Mouse (Mus musculus) forebrain, embryonic 15.5 days (tissue): ENCODE data around the gene Zdhhc13. TPM values are rescaled to one million over a fixed set of nuclear protein-coding genes. Genes with fewer than 3 reads are reported as not detected.

Experiments
- ATAC-seq: fragments of 200-750 bp; cut with Nextera tagmentation; replicated peaks from 2 replicates; pipeline ENCODE4 v1.8.0; 2017; ENCODE audit warnings: mild to moderate bottlenecking, moderate TSS enrichment, moderate library complexity
- H3K27ac ChIP-seq: fragments of 300-500 bp; sonication (generic); replicated peaks from 2 replicates; pipeline ENCODE4 v1.5.1; 2015; ENCODE audit warnings: mild to moderate bottlenecking, inconsistent platforms
- H3K27me3 ChIP-seq: fragments of 300-500 bp; sonication (generic); 2 replicates; pipeline ENCODE4 v1.6.1; 2015; ENCODE audit warnings: inconsistent platforms
- H3K36me3 ChIP-seq: fragments of 300-500 bp; sonication (generic); 2 replicates; pipeline ENCODE4 v1.6.1; 2015; ENCODE audit warnings: mild to moderate bottlenecking, inconsistent platforms
- H3K4me1 ChIP-seq: fragments of 300-500 bp; sonication (generic); 2 replicates; pipeline ENCODE4 v1.6.1; 2015; ENCODE audit warnings: inconsistent platforms
- H3K4me2 ChIP-seq: fragments of 300-500 bp; sonication (generic); replicated peaks from 2 replicates; pipeline ENCODE4 v1.6.1; 2015; ENCODE audit warnings: mild to moderate bottlenecking, inconsistent platforms
- H3K4me3 ChIP-seq: fragments of 300-500 bp; sonication (generic); 2 replicates; pipeline ENCODE4 v1.5.1; 2015; ENCODE audit warnings: mild to moderate bottlenecking, inconsistent platforms
- H3K9ac ChIP-seq: fragments of 300-500 bp; sonication (generic); replicated peaks from 2 replicates; pipeline ENCODE4 v1.6.1; 2015; ENCODE audit warnings: mild to moderate bottlenecking, inconsistent platforms
- H3K9me3 ChIP-seq: fragments of 300-500 bp; sonication (generic); 2 replicates; pipeline ENCODE4 v1.6.1; 2016; ENCODE audit warnings: inconsistent platforms
- WGBS: fragments of 180-500 bp; shearing (Covaris S2); methylation state at CpG from one replicate; pipeline ENCODE4 v1.1.7; 2015; ENCODE audit warnings: mixed read lengths; 5-methylcytosine and 5-hydroxymethylcytosine counted together
- polyA plus RNA-seq: library from polyadenylated mRNA; unstranded; fragments of >200 nt; fragmentation: Nextera tagmentation; extraction: Ambion mirVana; gene quantifications from 2 replicates; pipeline ENCODE4 v1.2.1, GENCODE M21; 2015

Zdhhc13 gene
- polyA plus RNA-seq, 1 experiment from 2014 or later: 47.7 TPM

DNA sequence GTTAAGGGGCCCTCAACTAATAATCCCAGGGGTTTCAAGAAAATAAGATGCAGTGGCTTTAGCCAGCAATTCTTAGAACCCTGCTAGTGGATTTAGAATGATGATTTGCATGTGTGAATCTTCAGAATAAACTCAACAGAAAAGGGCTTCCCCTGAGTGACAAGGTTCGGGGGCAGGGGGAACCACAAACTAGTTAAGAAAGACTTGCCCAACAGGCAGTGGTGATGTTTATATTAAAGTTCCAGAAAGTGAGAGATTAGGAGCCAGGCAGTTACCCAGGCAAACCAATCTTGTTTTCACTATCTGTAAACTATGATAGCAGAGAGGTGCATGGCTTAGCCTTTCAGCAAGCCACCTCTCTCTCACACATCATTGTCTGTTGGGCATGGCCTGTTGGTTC is 43.9 kb downstream of the Zdhhc13 start:
- H3K27me3 ChIP-seq: no peaks in the 10 kb centered on the region
- no peak overlapping the region for H3K9ac ChIP-seq
- peaks cover 9% of the 10 kb centered on the region for H3K4me1 ChIP-seq
- no peak overlapping the region for H3K4me3 ChIP-seq
- no peak overlapping the region for H3K27ac ChIP-seq
- 80% methylated on average over 1 of the region's 1 CpGs for WGBS
- H3K36me3 ChIP-seq: peaks cover 4% of the 10 kb centered on the region; the same call in 1 of the 2 replicates
- H3K4me2 ChIP-seq: no peak overlapping the region
- ATAC-seq: no peak
- H3K9me3 ChIP-seq: no peaks in the 10 kb centered on the region

DNA sequence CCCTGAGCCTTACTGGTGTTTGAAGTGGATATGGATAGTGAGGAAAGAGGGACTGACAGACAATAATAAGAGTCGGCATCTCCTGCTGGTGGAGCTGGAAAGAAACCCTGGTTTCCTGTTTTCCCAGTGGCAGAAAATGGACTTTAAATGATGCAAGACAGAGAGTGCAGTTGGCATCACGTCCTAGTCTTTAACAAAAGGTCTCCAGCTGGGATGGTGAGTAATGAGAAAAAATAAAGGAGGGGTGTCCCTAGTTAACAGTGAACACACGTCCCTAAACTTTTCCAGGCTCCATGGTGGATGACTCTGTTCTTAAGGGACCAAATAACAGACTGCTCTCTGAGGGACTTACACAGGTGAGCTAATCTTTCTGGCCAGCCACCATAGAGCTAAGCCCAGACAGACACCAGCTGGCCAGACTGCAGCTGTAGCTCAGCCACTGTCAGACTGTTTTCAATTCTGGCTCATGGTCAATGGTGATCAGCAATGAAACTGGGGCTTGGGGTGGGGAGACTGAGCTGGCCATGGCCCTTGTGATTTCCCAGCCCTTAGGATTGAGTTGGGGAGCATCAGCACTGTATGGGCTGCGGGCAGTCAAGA is 45.7 kb downstream of the Zdhhc13 start:
- Histone ChIP-seq H3K27me3 (no peaks in the 10 kb centered on the region), H3K4me1 (peaks cover 9% of the 10 kb centered on the region), H3K36me3 (no peaks in the 10 kb centered on the region), H3K4me2 (no peak overlapping the region), H3K9ac (no peak overlapping the region), H3K9me3 (no peaks in the 10 kb centered on the region), H3K4me3 (no peak overlapping the region), H3K27ac (no peak overlapping the region)
- 36% methylated on average over 4 of the region's 4 CpGs for WGBS
- peak; percentile 66; the same call in 1 of the 2 replicates for ATAC-seq

DNA sequence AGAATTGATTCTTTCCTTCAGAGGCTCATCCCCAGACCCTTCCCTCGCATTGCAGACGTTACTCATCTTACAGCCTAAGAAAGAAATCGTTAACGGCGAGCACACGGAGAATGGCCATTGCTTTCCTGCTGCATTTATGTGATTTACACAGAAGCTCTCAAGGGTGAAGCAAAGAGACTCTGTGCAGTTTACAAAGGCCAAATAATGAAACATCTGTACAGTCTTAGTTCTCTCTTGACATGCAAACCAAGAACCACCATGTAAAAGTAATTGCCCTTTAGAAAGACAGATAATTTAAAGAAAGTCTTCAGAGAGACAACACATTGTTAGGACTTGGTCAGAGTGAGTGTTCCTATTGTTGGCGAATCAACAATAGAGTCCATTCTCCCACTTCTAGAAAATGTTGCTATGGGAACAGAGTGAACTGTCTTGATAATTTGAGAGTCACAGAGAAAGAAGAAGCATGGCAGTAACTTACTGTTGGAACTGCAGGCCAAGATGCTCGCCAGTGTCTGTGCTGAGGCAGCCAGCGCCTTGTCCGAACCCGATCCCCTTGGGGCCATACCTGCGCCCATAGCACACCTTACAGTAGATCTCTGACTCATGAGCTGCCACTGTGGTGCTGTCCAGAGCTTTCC is 46.3 kb downstream of the Zdhhc13 start:
- no peak overlapping the region for H3K4me3 ChIP-seq
- no peak overlapping the region for H3K4me2 ChIP-seq
- peaks cover 9% of the 10 kb centered on the region for H3K4me1 ChIP-seq
- no peak for ATAC-seq
- no peak overlapping the region for H3K9ac ChIP-seq
- H3K27ac ChIP-seq: no peak overlapping the region
- H3K27me3 ChIP-seq: no peaks in the 10 kb centered on the region
- 50% methylated on average over 12 of the region's 12 CpGs for WGBS
- H3K36me3 ChIP-seq: no peaks in the 10 kb centered on the region
- H3K9me3 ChIP-seq: no peaks in the 10 kb centered on the region

DNA sequence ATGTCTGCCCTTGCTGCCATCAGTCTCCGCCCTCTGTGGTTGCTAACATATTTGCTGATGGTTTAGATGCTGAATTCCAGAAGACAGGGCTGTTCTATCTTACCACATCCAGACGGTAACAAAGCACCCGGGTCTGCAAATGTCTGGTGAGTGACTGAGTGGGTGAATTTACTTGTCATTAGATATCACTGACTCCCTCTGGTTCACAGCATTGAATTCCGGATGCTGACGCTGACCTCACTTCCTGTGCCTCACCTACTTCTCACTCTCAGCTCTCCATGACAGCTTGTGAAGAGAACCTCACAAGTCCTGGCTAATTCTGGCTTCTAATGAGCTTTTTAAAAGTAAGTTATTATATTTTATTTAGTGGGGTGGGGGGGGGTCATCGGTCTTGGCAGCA is 48.1 kb downstream of the Zdhhc13 start:
- 88% methylated on average over 6 of the region's 6 CpGs for WGBS
- no peak overlapping the region for H3K4me3 ChIP-seq
- no peaks in the 10 kb centered on the region for H3K9me3 ChIP-seq
- H3K27ac ChIP-seq: no peak overlapping the region
- H3K27me3 ChIP-seq: no peaks in the 10 kb centered on the region
- H3K9ac ChIP-seq: no peak overlapping the region
- H3K4me1 ChIP-seq: peaks cover 9% of the 10 kb centered on the region
- H3K4me2 ChIP-seq: no peak overlapping the region
- no peak for ATAC-seq
- H3K36me3 ChIP-seq: no peaks in the 10 kb centered on the region

DNA sequence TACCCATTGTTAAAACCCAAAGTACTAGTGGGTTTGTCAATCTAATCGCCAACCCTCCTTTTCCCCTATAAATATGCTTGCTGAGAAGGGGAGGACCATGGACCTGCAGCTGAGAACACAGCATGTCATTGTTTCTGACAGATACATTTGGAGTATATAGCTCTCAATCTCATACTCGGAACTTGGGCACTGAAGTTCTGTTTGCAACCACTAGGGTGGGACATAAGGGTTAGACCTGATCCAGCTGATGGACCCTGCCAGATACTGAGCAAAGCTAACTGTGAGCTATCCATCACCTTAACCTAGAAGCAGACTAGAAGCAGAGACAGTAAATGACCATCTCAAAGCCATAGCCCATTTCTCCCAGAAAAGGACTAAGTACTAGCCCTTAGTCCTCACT is 49.6 kb downstream of the Zdhhc13 start:
- Histone ChIP-seq H3K9ac (no peak overlapping the region), H3K4me1 (peaks cover 9% of the 10 kb centered on the region), H3K36me3 (no peaks in the 10 kb centered on the region), H3K4me3 (no peak overlapping the region), H3K27me3 (no peaks in the 10 kb centered on the region), H3K9me3 (no peaks in the 10 kb centered on the region), H3K27ac (no peak overlapping the region), H3K4me2 (no peak overlapping the region)
- no peak; the same call in 1 of the 2 replicates for ATAC-seq
- 69% methylated on average over 2 of the region's 2 CpGs for WGBS

DNA sequence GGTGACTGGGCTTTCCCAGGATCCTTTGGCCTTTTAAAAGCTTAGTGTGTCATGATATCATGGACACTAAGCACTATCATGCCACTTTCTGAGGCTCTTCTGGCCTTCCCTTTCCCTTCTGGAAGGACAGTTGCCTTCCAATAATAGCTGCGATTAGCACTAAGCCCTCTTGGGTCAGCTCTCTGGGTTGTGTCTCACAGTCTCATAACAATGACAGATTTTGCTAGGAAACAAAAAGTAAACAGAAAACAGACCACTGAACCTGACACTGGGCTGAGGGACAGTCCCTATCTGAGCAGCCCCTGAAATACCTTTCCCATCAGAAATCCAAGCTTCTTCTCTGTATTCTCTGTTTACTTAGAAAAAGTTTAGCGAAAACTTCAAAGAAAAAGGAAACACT is 51.7 kb downstream of the Zdhhc13 start:
- H3K27ac ChIP-seq: no peak overlapping the region
- no peak overlapping the region for H3K4me3 ChIP-seq
- no peaks in the 10 kb centered on the region for H3K36me3 ChIP-seq
- ATAC-seq: no peak
- no peak overlapping the region for H3K9ac ChIP-seq
- WGBS: 85% methylated on average over 2 of the region's 2 CpGs
- H3K4me1 ChIP-seq: no peaks in the 10 kb centered on the region
- H3K27me3 ChIP-seq: no peaks in the 10 kb centered on the region
- no peak overlapping the region for H3K4me2 ChIP-seq
- H3K9me3 ChIP-seq: no peaks in the 10 kb centered on the region

DNA sequence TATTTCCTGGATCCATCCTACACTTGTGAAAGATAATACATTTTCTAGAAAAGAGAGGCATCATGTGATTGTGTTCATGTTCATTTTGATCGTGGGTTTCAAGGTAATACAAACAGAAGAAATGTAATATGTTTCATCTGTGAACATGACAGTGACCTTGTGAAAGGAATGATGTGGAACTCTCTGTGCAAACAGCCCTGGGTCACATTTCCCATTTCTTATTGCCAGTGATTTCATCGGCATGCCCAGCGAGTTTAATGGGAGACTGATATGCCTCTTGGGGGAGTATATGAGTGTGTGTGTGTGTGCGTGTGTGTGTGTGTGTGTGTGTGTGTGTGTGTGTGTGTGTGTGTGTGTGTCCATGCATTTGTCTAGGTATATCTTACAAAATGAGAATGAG is 52.7 kb downstream of the Zdhhc13 start:
- no peaks in the 10 kb centered on the region for H3K27me3 ChIP-seq
- 82% methylated on average over 4 of the region's 4 CpGs for WGBS
- ATAC-seq: no peak

DNA sequence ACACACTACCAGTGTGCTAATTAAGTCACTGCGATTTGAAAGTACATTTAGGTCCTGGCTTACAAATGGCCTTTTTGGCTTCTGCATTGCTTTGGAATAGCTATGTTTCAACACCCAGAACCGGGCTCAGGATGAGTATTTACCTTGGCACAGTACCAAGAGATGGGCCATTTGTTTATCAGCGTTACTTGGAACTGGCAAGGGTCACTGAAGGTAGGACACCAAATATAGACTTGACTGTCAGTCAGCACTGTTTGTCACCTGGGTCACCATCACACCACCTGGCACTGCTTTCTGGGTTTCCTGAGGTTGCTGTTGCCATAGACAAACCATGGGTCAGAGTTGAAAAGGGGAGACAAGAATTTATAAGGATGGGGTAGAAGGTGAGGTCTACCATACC is 53.5 kb downstream of the Zdhhc13 start:
- Histone ChIP-seq H3K9me3 (no peaks in the 10 kb centered on the region), H3K9ac (no peak overlapping the region), H3K4me1 (no peaks in the 10 kb centered on the region), H3K4me2 (no peak overlapping the region), H3K4me3 (no peak overlapping the region), H3K27me3 (no peaks in the 10 kb centered on the region), H3K36me3 (no peaks in the 10 kb centered on the region), H3K27ac (no peak overlapping the region)
- 75% methylated on average over 3 of the region's 3 CpGs for WGBS
- ATAC-seq: no peak

More for the DNA sequence above, 52.7 kb downstream of the Zdhhc13 start:
- H3K36me3 ChIP-seq: no peaks in the 10 kb centered on the region
- no peak overlapping the region for H3K4me3 ChIP-seq
- no peaks in the 10 kb centered on the region for H3K4me1 ChIP-seq
- H3K9ac ChIP-seq: no peak overlapping the region
- H3K27ac ChIP-seq: no peak overlapping the region
- no peak overlapping the region for H3K4me2 ChIP-seq
- no peaks in the 10 kb centered on the region for H3K9me3 ChIP-seq

DNA sequence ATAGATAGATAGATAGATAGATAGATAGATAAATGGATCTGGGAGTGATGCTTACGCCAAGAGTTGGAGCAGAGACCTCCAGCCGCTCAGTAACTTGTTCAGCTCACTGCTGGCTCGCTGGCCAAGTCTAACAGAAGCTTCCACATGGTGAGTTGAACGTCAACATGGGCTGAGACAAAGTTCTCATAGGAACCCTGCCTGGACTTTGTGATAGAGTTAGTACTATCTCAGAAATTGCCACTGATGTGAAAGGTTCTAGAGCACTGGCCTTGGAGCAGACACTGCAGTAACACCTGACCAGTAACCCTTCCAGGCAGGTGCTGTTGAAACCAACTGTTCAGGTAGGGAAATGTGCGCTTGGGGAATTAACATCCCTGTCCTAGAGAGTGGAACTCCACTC is 54.7 kb downstream of the Zdhhc13 start:
- no peak for ATAC-seq
- no peak overlapping the region for H3K4me2 ChIP-seq
- no peak overlapping the region for H3K27ac ChIP-seq
- H3K9ac ChIP-seq: no peak overlapping the region
- no peaks in the 10 kb centered on the region for H3K36me3 ChIP-seq
- no peaks in the 10 kb centered on the region for H3K9me3 ChIP-seq
- H3K4me1 ChIP-seq: no peaks in the 10 kb centered on the region
- WGBS: 90% methylated on average over 5 of the region's 5 CpGs
- no peaks in the 10 kb centered on the region for H3K27me3 ChIP-seq
- H3K4me3 ChIP-seq: no peak overlapping the region

DNA sequence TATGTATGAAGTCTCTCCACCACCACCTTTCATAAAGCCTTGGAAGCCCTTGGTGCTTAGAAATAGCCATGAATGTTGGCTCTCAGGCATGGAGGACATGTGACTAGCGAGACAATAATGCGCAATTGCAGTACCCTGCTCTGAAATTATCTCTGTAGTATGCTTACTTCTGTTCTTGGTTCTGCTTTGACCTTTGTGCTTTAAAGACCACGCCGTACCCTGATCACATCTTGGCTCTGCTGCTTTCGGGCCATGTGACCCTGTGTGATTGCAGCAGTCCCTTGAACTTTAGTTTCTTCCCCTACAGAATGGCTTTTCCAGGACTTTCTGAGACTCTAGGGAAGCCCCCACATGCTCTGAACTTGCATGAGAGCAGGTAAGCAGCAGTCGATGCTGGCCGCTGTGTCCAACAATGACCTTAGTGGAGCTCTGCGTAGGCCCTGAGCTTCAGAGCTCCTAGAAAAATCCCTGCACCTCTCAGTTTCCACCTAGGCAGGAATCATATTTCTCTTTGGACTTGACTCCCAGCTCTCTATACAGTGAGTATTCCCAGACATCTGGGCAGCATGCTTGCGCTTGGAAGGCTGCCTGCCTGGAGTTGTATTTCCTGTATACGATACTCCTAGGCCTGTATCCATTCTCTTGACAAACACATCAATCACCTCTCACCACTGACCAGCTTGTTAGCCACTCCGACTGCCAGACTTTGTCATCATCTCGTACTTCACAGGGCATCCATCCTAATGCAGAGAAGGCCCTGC is 56.6 kb downstream of the Zdhhc13 start:
- H3K4me2 ChIP-seq: no peak overlapping the region
- H3K27ac ChIP-seq: no peak overlapping the region
- H3K9ac ChIP-seq: no peak overlapping the region
- H3K27me3 ChIP-seq: no peaks in the 10 kb centered on the region
- ATAC-seq: no peak
- no peaks in the 10 kb centered on the region for H3K36me3 ChIP-seq
- WGBS: 93% methylated on average over 12 of the region's 12 CpGs
- no peaks in the 10 kb centered on the region for H3K4me1 ChIP-seq
- H3K9me3 ChIP-seq: no peaks in the 10 kb centered on the region
- H3K4me3 ChIP-seq: no peak overlapping the region

DNA sequence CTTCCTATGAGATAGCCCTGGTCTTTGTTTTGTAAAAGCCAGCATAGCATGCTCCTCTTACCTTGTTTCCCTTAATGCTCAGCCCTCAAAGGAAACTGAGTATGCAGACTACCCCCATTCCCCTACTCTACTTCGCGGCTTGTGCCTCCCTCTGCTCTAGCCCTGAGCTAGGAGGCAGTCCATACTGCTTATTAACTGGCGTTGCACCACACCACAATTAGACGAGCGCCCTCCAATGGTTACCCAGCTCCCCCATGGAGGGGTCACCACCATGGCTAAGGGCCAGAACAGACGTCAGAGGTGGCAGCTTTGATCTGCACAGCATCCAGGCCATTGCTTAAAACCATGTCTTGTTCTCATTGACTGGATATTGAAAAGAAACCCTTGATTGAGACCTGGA is 58.0 kb downstream of the Zdhhc13 start:
- Histone ChIP-seq H3K27me3 (no peaks in the 10 kb centered on the region), H3K4me3 (no peak overlapping the region), H3K9me3 (no peaks in the 10 kb centered on the region), H3K9ac (no peak overlapping the region), H3K4me1 (0 out of 2 replicates have a peak, but pooled peaks cover 2% of the 10 kb centered on the region), H3K27ac (no peak overlapping the region), H3K4me2 (no peak overlapping the region), H3K36me3 (no peaks in the 10 kb centered on the region)
- 53% methylated on average over 6 of the region's 6 CpGs for WGBS
- ATAC-seq: no peak

DNA sequence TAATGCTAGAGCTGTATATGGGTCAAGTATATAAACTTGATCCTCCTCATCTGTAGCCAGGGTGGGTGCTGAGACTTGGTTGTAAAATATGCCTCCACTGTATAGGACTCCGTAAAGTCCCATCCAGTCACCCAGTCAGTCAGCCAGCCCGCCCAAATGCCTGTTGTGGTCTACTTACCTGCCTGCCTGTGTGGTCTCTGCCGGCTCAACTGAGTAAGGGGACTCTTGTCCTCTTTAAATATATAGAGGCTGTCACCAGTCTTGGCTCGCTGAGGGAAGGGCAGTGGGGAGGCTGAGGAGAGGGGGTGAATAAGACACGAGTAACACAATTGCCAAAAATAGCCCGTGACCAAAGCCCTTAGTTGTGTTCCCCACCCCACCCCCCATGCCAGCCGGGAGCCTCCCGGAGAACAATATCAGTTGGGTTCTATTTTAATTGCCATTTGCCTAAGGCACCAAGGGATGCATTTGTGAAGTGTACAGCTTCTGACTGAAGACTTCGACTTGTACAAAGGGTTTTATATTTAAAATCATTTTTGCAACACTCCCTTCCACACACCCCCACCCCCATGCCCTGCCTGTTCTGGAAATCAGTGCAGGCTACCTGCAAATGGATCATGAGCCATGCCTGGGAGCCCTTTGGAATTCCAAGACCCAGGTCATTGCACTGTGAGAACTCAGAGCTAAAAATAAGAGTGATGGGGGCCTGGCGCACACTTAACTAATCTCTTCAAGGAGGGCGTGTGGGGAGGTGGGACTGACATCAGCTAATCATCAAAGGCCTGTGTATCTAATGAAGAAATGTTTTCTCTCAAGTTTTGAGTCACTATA is 59.2 kb downstream of the Zdhhc13 start, which contains the start of gene Csrp3:
Gene Csrp3 (minus strand): TSS at position 214 of the 831 bp plus-strand sequence.
- ATAC-seq: no peak
- 41% methylated on average over 11 of the region's 11 CpGs for WGBS

More for the DNA sequence above, 59.2 kb downstream of the Zdhhc13 start, which contains the start of gene Csrp3:
- Histone ChIP-seq H3K9ac (no peak within 1 kb of the TSS), H3K9me3 (no peaks in the 10 kb centered on the region), H3K27me3 (no peaks in the 10 kb centered on the region), H3K4me3 (no peak within 1 kb of the TSS), H3K4me2 (no peak within 1 kb of the TSS), H3K36me3 (no peaks in the 10 kb centered on the region), H3K4me1 (0 out of 2 replicates have a peak, but pooled peaks cover 4% of the 10 kb centered on the region), H3K27ac (no peak within 1 kb of the TSS)
